Mouse (Mus musculus) 3134 (cell line): ENCODE data around the gene Gsta3.

ENCODE experiments used
- DNase-seq: peaks from one replicate; pipeline ENCODE4 v3.0.0-alpha.2; 2011; ENCODE audit warnings: low spot score; ENCODE audit not compliant: insufficient read length; ENCODE audit errors: extremely low read depth

Gsta3 gene

GRCm38 (mm10) chr1:21292590-21292989, 52.2 kb downstream of the Gsta3 start:
- DNase-seq, result no peak

DNA sequence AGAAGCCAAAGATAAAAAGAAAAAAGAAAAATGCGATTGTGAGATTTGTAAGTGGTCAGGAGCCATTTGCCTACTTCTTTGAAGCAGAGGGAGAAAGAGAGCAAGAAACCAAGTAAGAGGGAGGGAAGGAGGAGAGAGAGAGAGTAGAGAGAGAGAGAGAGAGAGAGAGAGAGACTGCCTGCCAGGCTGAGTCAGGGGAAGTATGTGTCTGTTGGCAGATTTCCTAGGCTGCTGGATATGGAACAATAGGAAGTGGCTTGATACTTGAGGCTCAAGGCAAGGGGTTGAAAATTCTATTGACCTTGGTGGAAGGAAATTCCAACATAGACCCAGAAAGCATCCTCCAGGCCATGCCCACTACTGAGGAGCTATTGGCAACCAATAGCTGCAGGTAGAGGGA, 55.8 kb downstream of the Gsta3 start:
- no peak for DNase-seq

- DNase-seq, result no peak
Observed at GRCm38 (mm10) chr1:21298114-21298513, 57.7 kb downstream of the Gsta3 start.

DNA sequence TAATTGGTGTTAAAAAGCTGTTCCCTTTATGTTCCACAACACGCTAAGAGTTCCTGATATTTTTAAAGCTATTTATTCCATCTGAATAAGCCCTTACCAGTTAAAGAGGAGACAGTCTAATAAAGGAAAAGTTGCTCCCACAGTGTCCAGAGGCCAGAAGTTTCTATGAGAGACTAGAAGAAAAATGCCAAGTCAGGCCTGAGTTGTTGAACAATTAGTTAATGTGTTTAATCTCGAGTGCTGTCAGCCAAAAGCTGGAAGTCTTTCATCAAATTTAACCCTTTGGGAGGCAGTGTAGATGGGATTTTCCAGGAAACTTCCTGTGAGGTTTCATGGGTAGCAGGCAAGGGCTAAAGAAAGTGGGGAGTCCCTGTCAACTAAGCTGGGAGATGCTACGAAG, 59.4 kb downstream of the Gsta3 start:
- no peak for DNase-seq

DNA sequence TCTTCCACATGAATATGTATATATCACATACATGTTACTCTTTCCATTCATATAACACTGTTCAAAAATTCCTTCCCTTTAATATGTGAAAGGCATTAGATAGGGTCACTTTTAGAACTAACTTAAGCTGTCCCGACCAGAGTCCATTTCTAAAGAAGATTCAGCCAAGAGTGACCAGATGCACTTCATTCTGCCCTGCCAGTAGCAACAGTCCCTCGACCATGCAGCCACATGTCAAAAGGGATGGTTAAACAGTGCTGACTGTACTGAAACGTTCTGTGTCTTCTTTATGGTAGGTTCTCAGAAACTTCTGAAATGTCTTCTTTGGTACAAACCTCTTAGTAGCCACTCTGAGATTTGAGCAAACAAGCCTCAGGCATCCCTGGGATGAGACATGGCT, 61.3 kb downstream of the Gsta3 start:
- DNase-seq, result no peak

DNA sequence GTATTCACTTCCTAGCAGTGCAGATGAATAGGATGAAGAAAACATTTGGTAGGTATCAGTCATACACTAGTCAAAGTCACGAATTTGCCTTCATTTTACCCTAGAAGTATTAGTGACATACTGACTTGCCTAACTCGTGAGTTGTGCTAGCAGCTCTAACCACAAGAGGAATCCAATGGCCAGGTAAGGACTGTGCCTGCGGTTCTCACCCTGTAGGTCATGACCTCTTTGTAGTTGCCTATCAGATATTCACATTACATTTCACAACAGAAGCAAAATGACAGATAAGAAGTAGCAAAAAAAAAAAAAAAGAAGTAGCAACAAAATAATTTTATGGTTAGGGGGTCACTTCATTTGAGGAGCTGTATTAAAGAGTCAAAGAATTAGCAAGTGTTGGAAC, 63.8 kb downstream of the Gsta3 start:
- DNase-seq, result no peak

DNA sequence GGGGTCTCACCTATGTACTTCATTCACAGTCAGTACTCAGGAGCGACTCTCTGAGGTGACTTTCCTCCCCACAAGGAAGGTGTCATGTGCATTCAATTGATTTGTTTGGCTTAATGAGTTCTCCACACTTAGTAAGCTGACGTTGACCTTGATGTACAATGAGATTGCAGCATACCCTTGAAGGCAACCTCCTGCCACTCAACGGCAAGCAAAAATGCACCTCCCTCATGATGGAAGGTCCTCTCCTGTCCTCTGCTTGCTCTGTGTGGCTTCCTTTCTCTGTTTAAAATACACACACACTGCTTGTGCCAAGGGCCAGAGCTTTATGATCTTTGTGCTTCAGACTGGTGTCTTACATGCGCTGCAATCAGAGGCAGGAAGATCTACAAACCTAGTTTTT, 64.3 kb downstream of the Gsta3 start:
- no peak for DNase-seq

DNA sequence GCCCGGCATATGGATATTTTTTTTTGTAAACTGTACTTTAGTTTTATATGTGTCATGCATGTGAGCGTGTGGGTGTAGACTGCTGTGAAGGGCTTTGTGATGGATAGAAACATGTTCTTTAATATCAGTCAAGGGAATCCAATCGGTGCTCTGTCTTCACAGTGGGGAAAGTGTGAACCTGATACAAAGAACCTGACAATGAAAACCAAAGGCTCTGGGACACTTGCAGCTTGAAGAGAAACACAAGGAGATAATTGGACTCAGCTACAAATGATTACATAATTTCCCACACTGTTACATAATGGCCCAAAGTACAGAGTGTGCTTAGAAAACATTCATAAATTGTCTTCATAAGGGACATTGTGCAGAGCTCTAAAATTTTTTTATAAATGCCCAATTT, 65.1 kb downstream of the Gsta3 start:
- no peak for DNase-seq

GRCm38 (mm10) chr1:21314336-21314735, 73.9 kb downstream of the Gsta3 start:
- no peak for DNase-seq
